Mouse (Mus musculus) spleen, adult 2 months (tissue): ENCODE results near the gene Fahd1.

Source experiments
- CTCF ChIP-seq: fragments of 200-500 bp; IDR thresholded peaks from 2 replicates; pipeline ENCODE4 v1.5.1; 2011; ENCODE audit warnings: mild to moderate bottlenecking, inconsistent platforms; ENCODE audit not compliant: insufficient read depth, insufficient read length, insufficient replicate concordance; ENCODE audit errors: extremely low read depth
- POLR2A ChIP-seq: fragments of 200-500 bp; IDR thresholded peaks from 2 replicates; pipeline ENCODE4 v1.6.1; 2011; ENCODE audit warnings: low read depth, low read length, inconsistent platforms

DNA sequence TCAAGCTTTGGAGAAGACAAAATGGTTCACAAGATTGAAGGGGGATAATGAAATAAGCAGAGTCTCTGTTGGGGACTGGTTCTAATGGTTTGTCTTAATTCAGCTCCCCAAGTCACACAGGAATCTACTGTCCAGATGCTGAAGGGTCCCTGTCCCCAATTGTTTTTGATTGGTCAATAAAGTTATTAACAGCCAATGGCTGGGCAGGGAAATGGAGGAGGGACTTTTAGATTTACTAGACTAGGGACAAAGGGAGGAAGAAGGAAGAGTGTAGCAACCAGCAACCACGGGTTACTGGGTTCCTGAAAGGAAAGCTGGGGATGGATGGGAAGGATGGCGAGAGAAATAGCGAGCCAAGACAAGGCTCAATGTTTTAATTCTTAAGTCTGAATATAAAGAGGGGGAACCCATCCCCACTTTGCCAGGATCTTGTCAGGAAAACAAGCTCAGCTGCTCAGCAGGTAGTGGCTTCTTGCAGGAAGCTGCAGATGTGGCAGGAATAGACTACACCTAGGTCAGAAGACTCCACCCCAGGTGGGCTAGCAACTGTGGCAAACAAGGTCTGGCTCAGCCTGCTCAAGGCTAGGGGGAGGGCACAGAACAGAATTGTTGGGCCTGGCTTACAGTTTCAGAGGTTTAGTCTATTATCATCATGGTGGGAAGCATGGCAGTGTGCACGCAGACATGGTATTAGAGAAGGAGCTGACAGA lies 23.7 kb upstream of the Fahd1 start:
- TF ChIP-seq CTCF = no peak
- TF ChIP-seq POLR2A = no peak
